Mouse (Mus musculus) ovary, adult 2 months (tissue): ENCODE results near the gene 9030624G23Rik. TPM values are rescaled to one million over a fixed set of nuclear protein-coding genes. Genes with fewer than 3 reads are reported as not detected.

Experiments
- polyA plus RNA-seq: library from polyadenylated mRNA; depleted of rRNA; stranded (reverse); fragments of >200 nt; gene quantifications from 2 replicates; pipeline ENCODE4 v1.2.3, GENCODE M21; 2012; rRNA removed

9030624G23Rik gene
- polyA plus RNA-seq, result 0.79 and 2.7 TPM in 2 replicates

DNA sequence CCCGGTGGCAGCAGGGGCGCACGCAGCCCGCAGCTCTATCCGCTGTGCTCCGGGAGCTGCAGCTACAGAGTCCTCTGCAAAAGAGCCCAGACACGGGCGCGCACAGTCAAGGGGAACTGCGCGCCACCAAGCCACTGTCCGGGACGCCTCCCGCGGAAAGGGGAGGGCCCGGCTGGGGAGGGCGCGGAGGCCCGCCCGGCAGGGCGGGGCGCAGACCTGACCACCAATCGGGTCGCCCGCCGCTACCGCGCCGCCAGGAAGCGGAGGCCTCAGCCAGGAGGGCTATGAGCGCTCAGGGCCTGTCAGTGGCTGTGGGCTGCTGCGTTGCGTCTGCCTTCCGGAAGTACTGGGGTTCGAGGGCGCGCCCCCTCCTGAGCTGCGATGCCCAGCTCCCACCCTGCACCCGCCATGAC lies at the start of gene 9030624G23Rik:
TSS of gene 9030624G23Rik (minus strand) at position 139 of the 413 bp plus-strand sequence.

